Mouse (Mus musculus) MEL (cell line): Measurements from ENCODE around the gene Arhgap19.

Experiments used
- BHLHE40 ChIP-seq: IDR thresholded peaks from 2 replicates; pipeline ENCODE4 v1.6.1; 2012; ENCODE audit warnings: low read depth, mild to moderate bottlenecking, inconsistent platforms, low read length, improper control_type of control experiment, borderline replicate concordance
- CTCF ChIP-seq, 3 experiments: IDR thresholded peaks in 2 of 3; conservative IDR thresholded peaks in 1 of 3; 2 replicates each; pipeline ENCODE4 v1.5.1; 2011 to 2012; ENCODE audit warnings: low read length in 3 of 3, low read depth in 2 of 3, mild to moderate bottlenecking in 2 of 3, improper control_type of control experiment in 1 of 3, inconsistent platforms in 1 of 3, mixed read lengths in 1 of 3, moderate library complexity in 1 of 3; ENCODE audit not compliant: control insufficient read depth in 1 of 3, insufficient read depth in 1 of 3, poor library complexity in 1 of 3, severe bottlenecking in 1 of 3
- E2F4 ChIP-seq: IDR thresholded peaks from 2 replicates; pipeline ENCODE4 v1.6.1; 2011; ENCODE audit warnings: low read depth, low read length, improper control_type of control experiment, borderline replicate concordance
- EP300 ChIP-seq, 2 experiments: IDR thresholded peaks; 2 replicates each; pipeline ENCODE4 v1.6.1; 2011; ENCODE audit warnings: improper control_type of control experiment in 2 of 2, low read length in 2 of 2, low read depth in 1 of 2, mild to moderate bottlenecking in 1 of 2
- GABPA ChIP-seq: IDR thresholded peaks from 2 replicates; pipeline ENCODE4 v1.6.1; 2012; ENCODE audit warnings: low read depth, mild to moderate bottlenecking, inconsistent platforms, low read length, improper control_type of control experiment, moderate library complexity
- JUND ChIP-seq: IDR thresholded peaks from 2 replicates; pipeline ENCODE4 v1.6.1; 2011; ENCODE audit warnings: low read depth, mild to moderate bottlenecking, improper control_type of control experiment, low read length
- NRF1 ChIP-seq: IDR thresholded peaks from 2 replicates; pipeline ENCODE4 v1.6.1; 2014; ENCODE audit warnings: low read depth, mild to moderate bottlenecking, inconsistent platforms, low read length, improper control_type of control experiment, moderate library complexity; ENCODE audit not compliant: poor library complexity, insufficient read depth, severe bottlenecking
- POLR2A ChIP-seq, 2 experiments: IDR thresholded peaks; 2 replicates each; pipeline ENCODE4 v1.6.1; 2011 to 2012; ENCODE audit warnings: low read length in 2 of 2, mild to moderate bottlenecking in 2 of 2, control low read depth in 1 of 2, improper control_type of control experiment in 1 of 2, low read depth in 1 of 2, moderate library complexity in 1 of 2; ENCODE audit not compliant: control insufficient read depth in 1 of 2, insufficient read depth in 1 of 2, poor library complexity in 1 of 2
- USF1 ChIP-seq: IDR thresholded peaks from 2 replicates; pipeline ENCODE4 v1.6.1; 2014; ENCODE audit warnings: low read depth, mild to moderate bottlenecking, inconsistent platforms, low read length, improper control_type of control experiment, moderate library complexity
- ZNF384 ChIP-seq: IDR thresholded peaks from 2 replicates; pipeline ENCODE4 v1.6.1; 2012; ENCODE audit warnings: low read depth, mild to moderate bottlenecking, inconsistent platforms, low read length, improper control_type of control experiment

- TF ChIP-seq EP300 (IDR thresholded peaks at IDR 0.05; ENCODE audit: low read depth in 1 of 2, low read length in 2 of 2) (no peak), NRF1 (no peak), ZNF384 (no peak), E2F4 (no peak), JUND (no peak), CTCF (IDR thresholded peaks at IDR 0.05 in 2 of 3, conservative IDR thresholded peaks at IDR 0.05 in 1 of 3; ENCODE audit: control insufficient read depth in 1 of 3, insufficient read depth in 1 of 3, low read depth in 2 of 3, low read length in 3 of 3, poor library complexity in 1 of 3, severe bottlenecking in 1 of 3) (no peak), BHLHE40 (no peak), GABPA (no peak), USF1 (no peak), POLR2A (IDR thresholded peaks at IDR 0.05; ENCODE audit: control insufficient read depth in 1 of 2, insufficient read depth in 1 of 2, low read depth in 1 of 2, low read length in 2 of 2, poor library complexity in 1 of 2) (no peak)
Observed at GRCm38 (mm10) chr19:41794017-41794416, 7.8 kb downstream of the Arhgap19 start.
